Mouse (Mus musculus): ENCODE data around the gene Pip4k2c. TPM values are rescaled to one million over a fixed set of nuclear protein-coding genes. Genes with fewer than 3 reads are reported as not detected.

Pip4k2c gene
- total RNA-seq, 2 experiments from 2014 or later: 7.6 to 7.9 TPM

- Histone ChIP-seq H3K4me3 (no peak overlapping the region), H3K27ac (no peak overlapping the region)
- intact Hi-C loops (cut with DNase I): no loop called here
- no peak for TF ChIP-seq CTCF (IDR thresholded peaks at IDR 0.05)
- no peak for DNase-seq
Observed at GRCm38 (mm10) chr10:127225732-127226131, 14.3 kb upstream of the Pip4k2c start.

DNA sequence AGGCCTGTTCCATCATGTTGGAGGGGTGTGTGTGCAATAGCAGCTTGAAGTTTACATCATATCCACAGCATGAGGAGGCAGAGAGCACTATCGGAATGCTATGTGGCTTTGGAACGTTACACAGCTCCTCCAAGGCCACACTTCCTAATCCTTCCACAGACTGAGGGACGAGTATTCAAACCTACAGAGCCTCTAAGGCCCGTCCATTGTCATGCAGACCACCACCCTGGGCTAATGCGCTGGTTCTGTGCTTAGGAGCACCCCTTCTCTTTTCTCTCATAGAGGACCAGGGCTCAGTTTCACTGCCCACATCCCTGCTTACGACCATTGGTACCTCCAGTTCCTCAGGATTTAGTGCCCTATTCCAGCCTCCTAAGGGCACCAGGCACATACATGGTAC, 13.8 kb upstream of the Pip4k2c start:
- DNase-seq: no peak
- Histone ChIP-seq H3K27ac (no peak overlapping the region), H3K4me3 (no peak overlapping the region)
- no peak for TF ChIP-seq CTCF (IDR thresholded peaks at IDR 0.05)
- intact Hi-C loops (cut with DNase I): no loop called here

DNA sequence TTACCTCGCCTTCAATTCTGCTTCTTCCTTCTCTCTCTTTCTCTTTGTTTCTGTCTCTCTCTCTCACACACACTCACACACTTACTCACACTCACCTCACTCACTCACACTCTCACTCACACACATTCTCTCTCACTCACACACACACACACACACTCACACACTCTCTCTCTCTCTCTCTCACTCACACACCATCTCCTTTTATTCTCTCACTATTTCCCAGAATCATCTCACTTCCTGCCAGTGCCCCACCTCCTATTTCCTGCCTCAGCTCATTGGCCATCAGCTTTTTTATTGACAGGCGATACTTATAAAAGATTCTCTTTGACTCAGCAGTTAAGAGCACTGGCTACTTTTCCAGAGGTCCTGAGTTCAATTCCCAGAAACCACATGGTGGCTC, 7.0 kb upstream of the Pip4k2c start:
- intact Hi-C loops (cut with DNase I): no loop called here
- no peak for TF ChIP-seq CTCF (IDR thresholded peaks at IDR 0.05)
- no peak for DNase-seq
- no peak overlapping the region for H3K27ac ChIP-seq
- H3K4me3 ChIP-seq: no peak overlapping the region

DNA sequence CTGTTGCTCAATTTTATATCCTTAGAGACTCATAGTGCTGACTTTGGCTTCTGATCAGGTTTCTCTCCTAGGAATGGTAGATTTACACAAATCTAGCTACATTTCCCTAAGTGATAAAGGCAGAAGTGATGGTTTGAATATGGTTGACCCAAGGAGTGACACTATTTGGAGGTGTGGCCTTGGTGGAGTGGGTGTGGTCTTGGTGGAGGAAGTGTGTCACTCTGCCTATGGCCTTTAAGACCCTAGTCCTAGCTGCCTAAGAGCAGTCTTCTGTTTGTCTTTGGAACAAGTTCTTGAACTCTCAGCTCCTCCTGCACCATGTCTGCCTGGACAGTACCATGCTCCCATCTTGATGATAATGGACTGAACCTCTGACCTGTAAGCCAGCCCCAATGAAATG, 5.8 kb upstream of the Pip4k2c start:
- TF ChIP-seq CTCF (IDR thresholded peaks at IDR 0.05): no peak
- no peak for DNase-seq
- no peak overlapping the region for H3K4me3 ChIP-seq
- intact Hi-C loops (cut with DNase I): no loop called here
- H3K27ac ChIP-seq: no peak overlapping the region

GRCm38 (mm10) chr10:127216456-127216855, 5.1 kb upstream of the Pip4k2c start:
- intact Hi-C loops (cut with DNase I): no loop called here
- TF ChIP-seq CTCF (IDR thresholded peaks at IDR 0.05): no peak
- no peak overlapping the region for H3K4me3 ChIP-seq
- no peak overlapping the region for H3K27ac ChIP-seq
- no peak for DNase-seq

- intact Hi-C loops (cut with DNase I): loop anchor here (5.0 kb wide), 1 partner anchor 37 kb away; no protein-coding TSS in a partner anchor
- no peak for DNase-seq
- Histone ChIP-seq H3K27ac (no peak overlapping the region), H3K4me3 (no peak overlapping the region)
- no peak for TF ChIP-seq CTCF (IDR thresholded peaks at IDR 0.05)
Observed at GRCm38 (mm10) chr10:127214422-127214803, 3.0 kb upstream of the Pip4k2c start.

GRCm38 (mm10) chr10:127213704-127214421, 2.5 kb upstream of the Pip4k2c start:
- no peak for DNase-seq
- TF ChIP-seq CTCF (IDR thresholded peaks at IDR 0.05): no peak
- intact Hi-C loops (cut with DNase I): loop anchor here (5.0 kb wide), 1 partner anchor 37 kb away; no protein-coding TSS in a partner anchor
- Histone ChIP-seq H3K4me3 (no peak overlapping the region), H3K27ac (no peak overlapping the region)

DNA sequence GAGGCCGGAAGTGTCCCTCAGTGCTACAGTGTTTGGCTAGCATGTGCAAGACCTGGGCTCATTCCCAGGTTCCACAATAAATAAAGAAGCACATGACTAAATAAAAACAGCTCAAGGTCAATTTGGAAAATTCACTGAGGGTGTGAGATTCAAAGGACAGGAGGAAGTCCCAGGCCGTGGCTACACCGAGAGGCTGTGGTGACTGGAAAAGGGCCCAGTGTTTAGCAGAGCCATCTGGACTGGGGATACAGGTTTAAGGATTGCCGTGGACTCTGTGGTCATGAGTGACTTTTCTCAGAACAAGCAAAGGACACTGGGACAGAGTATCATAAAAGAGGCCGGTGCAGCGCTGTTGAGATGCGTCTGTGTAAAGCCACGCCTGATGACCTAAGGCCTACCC, 1.9 kb upstream of the Pip4k2c start:
- no peak for DNase-seq
- H3K27ac ChIP-seq: no peak overlapping the region
- no peak overlapping the region for H3K4me3 ChIP-seq
- TF ChIP-seq CTCF (IDR thresholded peaks at IDR 0.05): no peak
- intact Hi-C loops (cut with DNase I): loop anchor here (5.0 kb wide), 1 partner anchor 36 kb away; no protein-coding TSS in a partner anchor

GRCm38 (mm10) chr10:127210961-127211405, 402 bp downstream of the Pip4k2c start:
- intact Hi-C loops (cut with DNase I): loop anchor here (5.0 kb wide), 1 partner anchor 34 kb away; no protein-coding TSS in a partner anchor
- peak overlapping the region; percentile 99 for H3K4me3 ChIP-seq
- peak overlapping the region; percentile 89 for H3K27ac ChIP-seq
- peak; percentile 40 for DNase-seq
- TF ChIP-seq CTCF (IDR thresholded peaks at IDR 0.05): no peak

DNA sequence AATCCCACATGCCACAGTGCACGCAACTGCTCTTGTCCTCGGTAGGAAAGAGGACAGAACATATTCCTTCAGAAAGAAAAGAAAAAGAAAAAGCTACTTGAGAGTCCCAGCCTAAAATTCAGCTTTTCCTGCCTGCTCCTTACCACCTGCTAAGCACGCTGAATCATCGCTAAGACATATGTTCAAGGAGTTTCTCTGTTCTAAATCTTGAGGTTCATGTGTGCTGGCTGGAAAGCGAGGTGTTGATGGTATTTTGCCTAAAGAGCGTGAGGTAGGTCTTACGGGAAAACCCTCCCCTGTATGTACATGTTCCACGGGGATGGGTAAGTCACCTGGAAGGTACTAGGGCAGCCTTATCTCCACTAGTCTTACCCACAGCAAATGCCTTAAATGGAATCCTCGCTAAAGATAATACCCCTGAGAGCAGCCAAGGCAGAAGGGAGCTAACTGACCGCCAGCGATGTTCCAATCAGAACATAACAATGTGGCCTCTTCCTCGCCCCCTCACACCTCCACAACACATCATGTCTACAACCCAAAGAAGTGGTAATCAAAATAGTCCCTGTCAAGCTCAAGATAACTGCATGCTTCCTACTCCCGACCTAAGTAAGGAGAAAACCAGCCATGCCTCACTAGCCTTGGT, 1.3 kb downstream of the Pip4k2c start:
- DNase-seq: no peak
- Histone ChIP-seq H3K27ac (no peak overlapping the region), H3K4me3 (no peak overlapping the region; the same call in 1 of the 2 replicates)
- TF ChIP-seq CTCF (IDR thresholded peaks at IDR 0.05): no peak
- intact Hi-C loops (cut with DNase I): loop anchor here (5.0 kb wide), 1 partner anchor 33 kb away; no protein-coding TSS in a partner anchor

DNA sequence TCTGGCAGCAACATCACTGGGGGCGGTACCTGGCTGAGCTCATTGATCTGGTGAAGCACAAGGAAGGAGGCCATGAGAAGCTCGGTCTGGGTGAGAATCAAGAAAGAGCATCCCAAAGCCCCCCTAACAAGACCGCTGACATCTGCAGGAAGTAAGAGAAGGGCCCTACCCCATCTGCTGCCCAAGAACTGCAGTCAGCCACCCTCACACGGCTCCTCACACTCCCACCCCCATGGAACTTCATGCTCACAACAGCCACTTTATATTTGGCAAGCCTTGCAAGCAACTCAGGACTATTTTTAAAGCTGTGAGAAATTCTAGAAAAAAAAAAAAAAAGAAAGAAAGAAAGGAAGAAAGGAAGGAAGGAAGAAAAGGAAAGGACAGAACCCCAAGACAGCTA, 2.5 kb downstream of the Pip4k2c start:
- TF ChIP-seq CTCF (IDR thresholded peaks at IDR 0.05): no peak
- DNase-seq: no peak
- Histone ChIP-seq H3K4me3 (no peak overlapping the region), H3K27ac (no peak overlapping the region)
- intact Hi-C loops (cut with DNase I): no loop called here

DNA sequence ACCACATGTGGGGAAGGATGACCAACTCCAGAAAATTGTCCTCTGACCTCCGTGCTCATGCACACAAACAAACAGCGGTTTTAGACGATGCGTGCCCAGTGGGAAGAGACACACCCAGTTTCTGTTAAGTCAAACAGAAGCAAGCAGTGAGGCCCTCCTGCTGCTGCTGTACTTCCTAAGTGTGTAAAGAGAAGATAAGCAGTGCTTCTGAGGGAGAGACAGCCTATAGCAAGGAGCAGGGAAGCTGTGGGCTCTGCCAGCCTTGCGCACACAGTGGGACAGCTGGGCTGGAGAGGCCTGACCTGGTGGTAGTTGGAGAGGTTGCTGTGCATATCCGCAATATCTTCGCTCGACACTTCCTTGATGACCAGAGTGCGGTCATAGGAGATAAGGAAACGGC, 6.0 kb downstream of the Pip4k2c start:
- intact Hi-C loops (cut with DNase I): no loop called here
- H3K4me3 ChIP-seq: no peak overlapping the region
- H3K27ac ChIP-seq: no peak overlapping the region
- no peak for DNase-seq
- TF ChIP-seq CTCF (IDR thresholded peaks at IDR 0.05): no peak

DNA sequence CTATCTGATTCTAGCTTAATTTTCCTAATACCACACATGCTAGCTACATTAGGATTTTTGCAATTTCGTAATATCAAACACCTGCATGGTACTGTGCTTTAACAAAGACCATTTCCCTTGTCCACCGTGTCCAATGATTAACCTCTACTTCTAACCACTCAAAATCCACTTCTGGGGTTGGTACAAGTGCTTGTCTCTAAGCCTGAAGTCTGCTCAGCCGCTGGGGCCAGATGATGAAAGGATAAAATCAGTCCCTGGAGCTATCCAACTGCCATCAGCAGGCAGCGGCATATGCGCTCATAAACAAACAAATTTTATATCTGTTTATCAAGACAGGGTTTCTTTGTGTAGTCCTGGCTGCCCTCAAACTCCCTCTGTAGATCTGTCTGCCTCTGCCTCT, 6.8 kb downstream of the Pip4k2c start:
- intact Hi-C loops (cut with DNase I): no loop called here

More for the DNA sequence above, 6.8 kb downstream of the Pip4k2c start:
- no peak overlapping the region for H3K4me3 ChIP-seq
- H3K27ac ChIP-seq: no peak overlapping the region
- no peak for DNase-seq
- TF ChIP-seq CTCF (IDR thresholded peaks at IDR 0.05): no peak
